Mouse (Mus musculus) hindbrain, embryonic 15.5 days (tissue): ENCODE results near the gene Lrg1. TPM values are rescaled to one million over a fixed set of nuclear protein-coding genes. Genes with fewer than 3 reads are reported as not detected.

Experiments
- ATAC-seq: fragments of 200-750 bp; cut with Nextera tagmentation; 2 replicates; pipeline ENCODE4 v1.8.0; 2017; ENCODE audit warnings: low read depth, moderate number of reproducible peaks, moderate TSS enrichment; ENCODE audit not compliant: low FRiP score
- H3K27ac ChIP-seq: fragments of 300-500 bp; sonication (generic); replicated peaks from 2 replicates; pipeline ENCODE4 v1.5.1; 2015; ENCODE audit warnings: mild to moderate bottlenecking, inconsistent platforms
- H3K27me3 ChIP-seq: fragments of 300-500 bp; sonication (generic); 2 replicates; pipeline ENCODE4 v1.6.1; 2015; ENCODE audit warnings: control low read depth, inconsistent platforms
- H3K36me3 ChIP-seq: fragments of 300-500 bp; sonication (generic); 2 replicates; pipeline ENCODE4 v1.6.1; 2015; ENCODE audit warnings: control low read depth, inconsistent platforms
- H3K4me1 ChIP-seq: fragments of 300-500 bp; sonication (generic); replicated peaks from 2 replicates; pipeline ENCODE4 v1.6.1; 2015; ENCODE audit warnings: control low read depth, inconsistent platforms
- H3K4me2 ChIP-seq: fragments of 300-500 bp; sonication (generic); 2 replicates; pipeline ENCODE4 v1.6.1; 2015; ENCODE audit warnings: moderate library complexity, mild to moderate bottlenecking, inconsistent platforms
- H3K4me3 ChIP-seq: fragments of 300-500 bp; sonication (generic); 2 replicates; pipeline ENCODE4 v1.5.1; 2015; ENCODE audit warnings: mild to moderate bottlenecking, inconsistent platforms
- H3K9ac ChIP-seq: fragments of 300-500 bp; sonication (generic); 2 replicates; pipeline ENCODE4 v1.6.1; 2015; ENCODE audit warnings: inconsistent platforms
- H3K9me3 ChIP-seq: fragments of 300-500 bp; sonication (generic); 2 replicates; pipeline ENCODE4 v1.6.1; 2016; ENCODE audit warnings: control low read depth, inconsistent platforms
- WGBS: fragments of 180-500 bp; shearing (Covaris S2); methylation state at CpG from one replicate; pipeline ENCODE4 v1.1.7; 2015; 5-methylcytosine and 5-hydroxymethylcytosine counted together
- polyA plus RNA-seq: library from polyadenylated mRNA; unstranded; fragments of >200 nt; fragmentation: Nextera tagmentation; extraction: Ambion mirVana; gene quantifications from 2 replicates; pipeline ENCODE4 v1.2.1, GENCODE M21; 2015

Gene Lrg1
- polyA plus RNA-seq, 1 experiment from 2014 or later: 0.62 TPM

GRCm38 (mm10) chr17:56148790-56149618, 27.2 kb upstream of the Lrg1 start:
- H3K27me3 ChIP-seq: peaks cover 14% of the 10 kb centered on the region
- H3K4me1 ChIP-seq: peaks cover 17% of the 10 kb centered on the region

DNA sequence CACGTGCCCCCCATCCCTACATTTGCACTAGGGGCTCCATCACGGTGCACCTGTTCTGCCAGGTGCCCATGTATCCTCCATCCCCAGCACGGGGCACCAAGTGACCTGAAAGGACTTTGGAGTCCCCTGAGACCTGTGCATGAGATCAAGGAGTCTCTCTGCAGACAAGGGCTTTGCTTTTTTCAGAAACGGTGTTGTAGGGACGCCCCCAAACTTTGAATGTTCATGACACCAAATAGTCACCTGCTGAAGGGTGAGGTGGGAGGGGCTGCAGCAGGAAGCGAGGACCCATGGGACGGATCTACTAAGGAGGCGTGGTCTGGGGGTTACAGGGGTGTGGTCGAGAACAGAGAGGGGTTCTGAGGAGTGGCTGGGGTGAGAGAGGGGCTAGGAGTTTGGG, 26.5 kb upstream of the Lrg1 start:
- peaks cover 15% of the 10 kb centered on the region for H3K4me1 ChIP-seq
- peak overlapping the region; percentile 79 for H3K4me2 ChIP-seq
- peak overlapping the region; percentile 41 for H3K4me3 ChIP-seq
- H3K9ac ChIP-seq: peak overlapping the region; percentile 66
- no peak overlapping the region for H3K27ac ChIP-seq
- H3K27me3 ChIP-seq: peaks cover 14% of the 10 kb centered on the region
- WGBS: 22% methylated on average over 9 of the region's 9 CpGs
- H3K36me3 ChIP-seq: no peaks in the 10 kb centered on the region
- peak; percentile 4; the same call in 1 of the 2 replicates for ATAC-seq
- no peaks in the 10 kb centered on the region for H3K9me3 ChIP-seq

More at GRCm38 (mm10) chr17:56148790-56149618, 27.2 kb upstream of the Lrg1 start:
- Histone ChIP-seq H3K4me3 (peak overlapping the region; percentile 41), H3K4me2 (peak overlapping the region; percentile 79), H3K27ac (no peak overlapping the region), H3K9me3 (no peaks in the 10 kb centered on the region), H3K36me3 (no peaks in the 10 kb centered on the region), H3K9ac (peak overlapping the region; percentile 66)
- ATAC-seq: peak; percentile 67
- WGBS: 1% methylated on average over 30 of the region's 30 CpGs

GRCm38 (mm10) chr17:56147420-56147819, 25.6 kb upstream of the Lrg1 start:
- no peak overlapping the region for H3K27ac ChIP-seq
- H3K36me3 ChIP-seq: no peaks in the 10 kb centered on the region
- H3K4me1 ChIP-seq: peaks cover 18% of the 10 kb centered on the region
- no peak overlapping the region for H3K4me3 ChIP-seq
- peaks cover 14% of the 10 kb centered on the region for H3K27me3 ChIP-seq
- H3K4me2 ChIP-seq: no peak overlapping the region
- 69% methylated on average over 12 of the region's 12 CpGs for WGBS
- ATAC-seq: no peak
- no peaks in the 10 kb centered on the region for H3K9me3 ChIP-seq
- H3K9ac ChIP-seq: no peak overlapping the region

- Histone ChIP-seq H3K27me3 (peaks cover 14% of the 10 kb centered on the region), H3K4me1 (peaks cover 31% of the 10 kb centered on the region), H3K9ac (no peak overlapping the region), H3K36me3 (no peaks in the 10 kb centered on the region), H3K9me3 (no peaks in the 10 kb centered on the region), H3K27ac (no peak overlapping the region), H3K4me3 (no peak overlapping the region), H3K4me2 (no peak overlapping the region)
- no peak for ATAC-seq
- 17% methylated on average over 9 of the region's 9 CpGs for WGBS
Observed at GRCm38 (mm10) chr17:56146131-56146530, 24.3 kb upstream of the Lrg1 start.

DNA sequence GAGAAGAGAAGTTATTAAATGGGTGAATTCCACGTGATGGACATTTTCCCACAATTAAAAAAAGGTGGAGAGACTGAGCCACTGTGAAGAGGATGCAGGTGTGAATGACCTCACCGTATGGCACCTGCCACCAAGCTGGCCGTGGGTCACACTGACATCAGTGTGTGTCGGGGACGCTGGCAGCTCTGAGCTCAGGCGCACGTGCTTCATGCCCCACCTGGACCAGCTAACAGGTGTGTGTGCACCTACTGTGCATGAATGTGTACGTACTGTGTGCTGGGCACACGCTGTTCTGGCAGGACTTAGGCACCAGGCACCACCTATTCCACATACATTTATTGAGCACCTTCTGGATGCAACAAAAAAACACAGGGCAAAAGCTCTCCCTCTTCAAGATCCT, 22.7 kb upstream of the Lrg1 start:
- peaks cover 35% of the 10 kb centered on the region for H3K4me1 ChIP-seq
- 80% methylated on average over 9 of the region's 9 CpGs for WGBS

DNA sequence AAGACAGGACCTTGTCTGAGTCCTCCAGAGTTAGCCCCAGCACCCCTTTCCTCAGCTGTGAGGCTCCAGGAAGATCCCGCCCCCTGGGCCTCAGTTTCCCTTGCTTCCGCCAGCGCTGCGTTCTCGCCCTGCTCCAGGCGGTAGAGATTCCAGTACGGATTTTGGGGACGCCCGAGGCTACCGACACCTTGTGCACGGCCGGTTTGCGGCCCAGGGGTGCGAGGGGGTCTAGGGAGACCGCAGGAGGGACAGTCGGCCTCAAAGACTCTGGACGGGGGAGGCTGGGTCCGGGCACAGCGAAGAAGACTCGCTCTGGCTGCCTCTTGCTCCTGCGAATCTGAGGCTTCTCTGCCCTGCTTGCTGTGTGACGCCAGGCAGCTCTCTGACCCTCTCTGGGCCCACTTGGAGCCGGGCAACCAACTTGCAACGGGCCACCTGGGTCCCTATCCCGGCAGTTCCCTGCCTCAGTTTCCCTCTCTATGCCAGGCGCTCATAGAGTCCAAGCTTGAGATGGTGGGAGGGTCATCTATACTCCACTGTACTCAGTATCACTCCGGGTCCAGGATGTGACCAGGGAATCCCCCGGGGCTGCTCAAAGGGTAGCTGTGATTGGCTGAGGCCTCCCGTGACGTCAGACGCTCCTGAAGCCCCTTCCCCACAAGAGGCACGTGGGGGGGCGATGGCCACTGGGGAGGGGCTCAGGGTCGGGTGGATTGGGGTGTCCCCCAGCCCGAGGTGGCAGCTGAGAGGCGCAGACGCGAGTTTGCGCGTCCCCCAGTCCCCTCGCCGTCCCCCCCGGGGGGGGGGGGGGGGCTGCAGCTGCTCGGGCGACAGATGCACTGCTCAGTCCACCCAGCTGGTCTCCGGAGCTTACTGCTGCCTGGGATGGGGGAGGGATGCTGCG, 20.2 kb upstream of the Lrg1 start:
- under 1% methylated on average over 45 of the region's 47 CpGs for WGBS
- Histone ChIP-seq H3K36me3 (no peaks in the 10 kb centered on the region), H3K9ac (peak overlapping the region; percentile 45), H3K4me3 (peak overlapping the region; percentile 50), H3K4me1 (peaks cover 45% of the 10 kb centered on the region), H3K4me2 (peak overlapping the region; percentile 82), H3K27me3 (no peaks in the 10 kb centered on the region), H3K9me3 (no peaks in the 10 kb centered on the region), H3K27ac (no peak overlapping the region)
- peak; percentile 57 for ATAC-seq

More for the DNA sequence above, 22.7 kb upstream of the Lrg1 start:
- Histone ChIP-seq H3K4me2 (no peak overlapping the region), H3K27me3 (peaks cover 10% of the 10 kb centered on the region), H3K4me3 (no peak overlapping the region), H3K27ac (no peak overlapping the region), H3K36me3 (no peaks in the 10 kb centered on the region), H3K9ac (no peak overlapping the region), H3K9me3 (no peaks in the 10 kb centered on the region)
- no peak for ATAC-seq

DNA sequence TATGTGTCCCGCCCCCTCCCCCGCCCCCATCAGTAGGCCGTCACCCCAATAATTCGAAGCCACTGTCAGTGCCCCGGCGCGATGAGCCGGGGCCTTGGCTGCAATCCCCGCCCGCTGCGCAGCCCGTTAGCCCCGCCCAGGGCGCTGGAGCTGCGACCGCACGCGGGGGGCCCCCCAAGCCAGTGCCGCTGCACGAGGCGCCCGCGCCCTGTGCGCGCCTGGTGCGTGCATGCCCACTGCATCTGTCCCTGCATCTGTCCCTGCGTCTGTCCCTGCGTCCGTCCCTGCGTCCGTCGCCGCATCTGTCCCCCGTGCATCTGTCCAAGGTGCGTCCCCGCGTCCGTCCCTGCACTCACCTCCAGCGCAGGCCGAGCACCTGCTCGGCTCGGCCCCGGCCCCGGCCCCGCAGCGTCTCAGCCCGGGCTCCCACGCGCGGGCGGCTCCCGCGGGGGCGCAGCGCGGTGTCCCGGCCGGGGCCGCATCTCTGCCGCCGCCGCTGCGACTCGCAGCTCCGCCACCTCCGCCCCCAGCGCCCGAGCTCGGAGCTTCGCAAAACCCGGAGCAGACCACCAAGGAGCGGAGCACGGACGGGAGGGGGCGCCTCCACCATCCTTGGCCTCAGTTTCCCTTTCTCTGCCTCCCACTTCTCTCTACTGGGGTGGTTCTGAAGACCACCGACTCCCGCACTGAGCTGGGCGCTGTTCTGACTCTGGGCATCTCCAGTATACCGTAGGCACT, 18.2 kb upstream of the Lrg1 start, which contains the start of gene Sema6b:
TSS of gene Sema6b (minus strand) at position 486 of the 738 bp plus-strand sequence.
- Histone ChIP-seq H3K27ac (peak within 1 kb of the TSS; percentile 82), H3K36me3 (no peaks in the 10 kb centered on the region), H3K4me3 (peak within 1 kb of the TSS; percentile 73), H3K4me1 (peaks cover 48% of the 10 kb centered on the region), H3K9me3 (no peaks in the 10 kb centered on the region), H3K9ac (peak within 1 kb of the TSS; percentile 80), H3K27me3 (no peaks in the 10 kb centered on the region), H3K4me2 (peak within 1 kb of the TSS; percentile 82)
- WGBS: under 1% methylated on average over 68 of the region's 79 CpGs
- peak; percentile 33 for ATAC-seq

DNA sequence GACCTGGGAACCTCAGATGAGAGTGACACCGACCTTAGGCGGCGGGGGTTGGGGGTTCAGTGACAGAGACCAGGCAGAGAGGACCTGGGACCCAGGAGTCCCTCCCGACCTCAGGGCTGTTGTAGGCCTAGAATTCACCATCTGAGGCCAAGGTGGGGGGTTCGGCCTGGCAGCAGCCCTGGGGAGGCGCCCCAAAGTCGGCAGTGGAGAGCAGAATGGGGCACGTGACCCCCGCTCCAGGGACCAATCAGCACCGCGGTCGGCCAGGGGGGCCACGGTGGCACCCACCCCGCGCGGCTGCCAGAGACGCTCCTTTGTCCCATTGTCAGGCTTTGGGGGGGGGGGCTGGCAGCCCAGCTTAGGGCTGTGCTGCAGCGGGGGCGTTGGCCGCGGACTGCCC, 17.6 kb upstream of the Lrg1 start:
- Histone ChIP-seq H3K36me3 (no peaks in the 10 kb centered on the region), H3K9me3 (no peaks in the 10 kb centered on the region), H3K27me3 (no peaks in the 10 kb centered on the region), H3K4me1 (peaks cover 55% of the 10 kb centered on the region), H3K9ac (peak overlapping the region; percentile 80), H3K4me2 (peak overlapping the region; percentile 82), H3K27ac (peak overlapping the region; percentile 82), H3K4me3 (peak overlapping the region; percentile 73)
- peak; percentile 8 for ATAC-seq
- 6% methylated on average over 19 of the region's 21 CpGs for WGBS

- Histone ChIP-seq H3K4me3 (peak overlapping the region; percentile 73), H3K27ac (no peak overlapping the region), H3K9me3 (no peaks in the 10 kb centered on the region), H3K4me1 (peaks cover 66% of the 10 kb centered on the region), H3K4me2 (peak overlapping the region; percentile 82), H3K27me3 (no peaks in the 10 kb centered on the region), H3K9ac (0 out of 2 replicates have a peak overlapping the region, but pooled peaks have one; percentile 80), H3K36me3 (no peaks in the 10 kb centered on the region)
- 19% methylated on average over 25 of the region's 25 CpGs for WGBS
- ATAC-seq: no peak
Observed at GRCm38 (mm10) chr17:56137839-56138613, 16.2 kb upstream of the Lrg1 start.

DNA sequence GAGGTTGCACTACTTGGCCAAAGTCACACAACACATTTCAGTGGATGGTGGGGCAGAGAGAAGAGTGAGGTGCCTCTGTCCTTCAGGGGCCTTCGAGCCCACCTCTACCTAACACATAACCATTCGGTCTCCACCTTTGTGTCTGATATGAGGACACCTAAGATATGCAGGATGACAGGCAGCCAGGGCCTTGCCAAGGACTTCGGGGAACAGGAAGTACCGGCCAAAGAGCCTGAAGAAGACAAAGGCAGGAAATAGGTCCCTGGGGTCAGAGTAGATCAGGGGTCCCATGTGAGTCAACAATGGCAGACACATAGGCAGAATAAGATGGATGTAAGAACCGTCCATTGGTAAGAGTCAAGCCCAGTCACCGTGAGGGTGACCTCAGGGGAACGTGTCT, 14.8 kb upstream of the Lrg1 start:
- H3K27ac ChIP-seq: no peak overlapping the region
- H3K27me3 ChIP-seq: no peaks in the 10 kb centered on the region
- no peak for ATAC-seq
- WGBS: 89% methylated on average over 7 of the region's 7 CpGs
- no peak overlapping the region for H3K4me3 ChIP-seq
- no peaks in the 10 kb centered on the region for H3K9me3 ChIP-seq
- H3K36me3 ChIP-seq: no peaks in the 10 kb centered on the region
- H3K9ac ChIP-seq: no peak overlapping the region
- H3K4me1 ChIP-seq: peaks cover 56% of the 10 kb centered on the region
- H3K4me2 ChIP-seq: no peak overlapping the region

GRCm38 (mm10) chr17:56134463-56134971, 12.7 kb upstream of the Lrg1 start:
- H3K36me3 ChIP-seq: peaks cover 16% of the 10 kb centered on the region
- peak overlapping the region; percentile 15 for H3K4me3 ChIP-seq
- no peaks in the 10 kb centered on the region for H3K27me3 ChIP-seq
- peaks cover 47% of the 10 kb centered on the region for H3K4me1 ChIP-seq
- no peaks in the 10 kb centered on the region for H3K9me3 ChIP-seq
- H3K4me2 ChIP-seq: peak overlapping the region; percentile 44
- no peak overlapping the region for H3K27ac ChIP-seq
- no peak overlapping the region for H3K9ac ChIP-seq
- no peak for ATAC-seq
- 2% methylated on average over 27 of the region's 27 CpGs for WGBS
